Mouse (Mus musculus) intestine, postnatal 0 days (tissue): Measurements from ENCODE around the gene AU021092. TPM values are rescaled to one million over a fixed set of nuclear protein-coding genes. Genes with fewer than 3 reads are reported as not detected.

Experiments
- ATAC-seq: fragments of 200-750 bp; cut with Nextera tagmentation; 2 replicates; pipeline ENCODE4 v1.8.0; 2017; ENCODE audit warnings: mild to moderate bottlenecking, moderate TSS enrichment, moderate library complexity
- H3K27ac ChIP-seq: fragments of 300-500 bp; sonication (generic); 2 replicates; pipeline ENCODE4 v1.5.1; 2014; ENCODE audit warnings: mild to moderate bottlenecking, low read depth, low read length, moderate library complexity
- H3K27me3 ChIP-seq: fragments of 300-500 bp; sonication (generic); replicated peaks from 2 replicates; pipeline ENCODE4 v1.6.1; 2014; ENCODE audit warnings: low read length, mixed read lengths; ENCODE audit not compliant: control insufficient read depth, insufficient read depth
- H3K36me3 ChIP-seq: fragments of 300-500 bp; sonication (generic); 2 replicates; pipeline ENCODE4 v1.6.1; 2014; ENCODE audit warnings: mild to moderate bottlenecking, moderate library complexity; ENCODE audit not compliant: control insufficient read depth, insufficient read depth
- H3K4me1 ChIP-seq: fragments of 300-500 bp; sonication (generic); replicated peaks from 2 replicates; pipeline ENCODE4 v1.6.1; 2014; ENCODE audit warnings: antibody characterized with exemption, low read length, mixed read lengths; ENCODE audit not compliant: control insufficient read depth, insufficient read depth
- H3K4me2 ChIP-seq: fragments of 300-500 bp; sonication (generic); replicated peaks from 2 replicates; pipeline ENCODE4 v1.6.1; 2014; ENCODE audit warnings: low read depth, mild to moderate bottlenecking, moderate library complexity
- H3K4me3 ChIP-seq: fragments of 300-500 bp; sonication (generic); 2 replicates; pipeline ENCODE4 v1.5.1; 2014; ENCODE audit warnings: low read depth, low read length
- H3K9ac ChIP-seq: fragments of 300-500 bp; sonication (generic); 2 replicates; pipeline ENCODE4 v1.6.1; 2014; ENCODE audit warnings: mild to moderate bottlenecking, low read depth, low read length
- H3K9me3 ChIP-seq: fragments of 300-500 bp; sonication (generic); 2 replicates; pipeline ENCODE4 v1.6.1; 2016; ENCODE audit warnings: mixed run types; ENCODE audit not compliant: control insufficient read depth
- CTCF ChIP-seq: sonication (generic); IDR thresholded peaks from 2 replicates; pipeline ENCODE4 v1.5.1; 2016; ENCODE audit warnings: low read depth, mild to moderate bottlenecking, control low read depth, antibody characterized with exemption, moderate library complexity
- WGBS: fragments of 180-500 bp; shearing (Covaris S2); extraction: QIAGEN DNeasy Blood & Tissue Kit; methylation state at CpG from one replicate; pipeline ENCODE4 v1.1.7; 2014; 5-methylcytosine and 5-hydroxymethylcytosine counted together
- microRNA-seq: library from miRNA; unstranded; fragments of <30 nt; microRNA quantifications from one replicate; pipeline ENCODE4, GENCODE M21; 2016
- polyA plus RNA-seq: library from polyadenylated mRNA; unstranded; fragments of >200 nt; fragmentation: Nextera tagmentation; extraction: Ambion mirVana; gene quantifications from 2 replicates; pipeline ENCODE4 v1.2.1, GENCODE M21; 2015

The AU021092 gene
- polyA plus RNA-seq, 1 experiment from 2014 or later: 3.9 TPM

DNA sequence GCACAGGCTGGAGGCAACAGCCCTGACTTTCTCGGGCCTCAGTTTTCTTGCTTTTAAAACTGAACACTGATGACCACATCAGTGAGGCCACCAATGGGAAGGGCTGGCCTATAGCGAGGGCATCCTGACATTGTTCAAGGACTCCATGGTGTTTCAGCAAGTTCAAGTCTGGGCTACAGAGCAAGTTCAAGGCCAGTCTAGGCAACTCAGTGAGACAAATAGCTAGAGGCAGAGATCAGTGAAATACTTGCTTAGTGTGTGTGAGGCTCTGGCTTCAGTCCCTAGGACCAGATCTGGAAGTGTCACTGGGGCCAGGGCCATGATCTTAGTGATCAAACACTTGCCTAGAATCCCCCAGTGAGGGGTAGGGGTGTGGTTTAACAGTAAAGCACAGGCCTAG, 54.1 kb downstream of the AU021092 start:
- no peaks in the 10 kb centered on the region for H3K9me3 ChIP-seq
- 90% methylated on average over 2 of the region's 2 CpGs for WGBS
- H3K27me3 ChIP-seq: no peaks in the 10 kb centered on the region
- H3K4me2 ChIP-seq: no peak overlapping the region
- no peaks in the 10 kb centered on the region for H3K36me3 ChIP-seq
- H3K27ac ChIP-seq: no peak overlapping the region
- no peak for TF ChIP-seq CTCF
- no peak for ATAC-seq
- no peak overlapping the region for H3K4me3 ChIP-seq
- H3K9ac ChIP-seq: no peak overlapping the region
- no peaks in the 10 kb centered on the region for H3K4me1 ChIP-seq

GRCm38 (mm10) chr16:5164327-5164726, 57.8 kb downstream of the AU021092 start:
- no peak overlapping the region for H3K4me3 ChIP-seq
- no peak for TF ChIP-seq CTCF
- no peaks in the 10 kb centered on the region for H3K4me1 ChIP-seq
- no peaks in the 10 kb centered on the region for H3K9me3 ChIP-seq
- H3K27ac ChIP-seq: no peak overlapping the region
- no peaks in the 10 kb centered on the region for H3K27me3 ChIP-seq
- ATAC-seq: no peak
- no peak overlapping the region for H3K9ac ChIP-seq
- H3K36me3 ChIP-seq: no peaks in the 10 kb centered on the region
- H3K4me2 ChIP-seq: no peak overlapping the region
- WGBS: 81% methylated on average over 6 of the region's 6 CpGs

Small RNA genes lying within 50 kb of the gene (microRNA-seq; reads per million reads assigned to microRNA genes)
- gene Gm23689 (not detected), gene Gm26095 (not detected), gene Mir6364 (not detected)

Other genes starting within 250 kb of the AU021092 start
- gene Sept12, start 224.4 kb downstream of the AU021092 start, polyA plus RNA-seq: not detected in 2 replicates
- gene Smim22, start 215.0 kb downstream of the AU021092 start, polyA plus RNA-seq: 329 and 375 TPM in 2 replicates
- gene Rogdi, start 208.7 kb downstream of the AU021092 start, polyA plus RNA-seq: 21.8 and 25.3 TPM in 2 replicates
- 65.3 and 69.7 TPM in 2 replicates for gene Glyr1, start 172.4 kb downstream of the AU021092 start, polyA plus RNA-seq
- 14.7 and 16.7 TPM in 2 replicates for gene Ubn1, start 172.2 kb downstream of the AU021092 start, polyA plus RNA-seq
- 0.69 and 0.86 TPM in 2 replicates for gene Ppl, start 89.9 kb downstream of the AU021092 start, polyA plus RNA-seq
- not detected in 2 replicates for gene Sec14l5, start 75.2 kb downstream of the AU021092 start, polyA plus RNA-seq
- gene Nagpa, start 18.3 kb downstream of the AU021092 start, polyA plus RNA-seq: 19.6 and 20.6 TPM in 2 replicates
- gene Alg1, start 11.3 kb upstream of the AU021092 start, polyA plus RNA-seq: 26.2 and 26.9 TPM in 2 replicates
- gene Eef2kmt, start 33.7 kb upstream of the AU021092 start, polyA plus RNA-seq: 17.9 and 18.5 TPM in 2 replicates